8 mouse cellular contexts compared by ENCODE assay signal in genomic region chr4:139252051-139252760, GRCm38 (mm10). TPM values are rescaled to one million over a fixed set of nuclear protein-coding genes. Genes with fewer than 3 reads are reported as not detected.
DNase-seq lines count a peak whose midpoint lies in the region; ATAC-seq and TF ChIP-seq lines count a peak whose summit lies in the region.

No protein-coding gene starts in this region.

- no peak overlapping the region for H3K4me2 ChIP-seq in heart, embryonic 15.5 days
- no peak overlapping the region for H3K4me2 ChIP-seq in liver, embryonic 16.5 days (ENCODE audit: low read depth, low read length)
- H3K4me2 ChIP-seq in neural tube, embryonic 14.5 days (ENCODE audit: low read depth, low read length): no peak overlapping the region

- H3K27ac ChIP-seq in heart, embryonic 15.5 days: peak overlapping the region; percentile 46
- H3K27ac ChIP-seq in liver, embryonic 16.5 days (ENCODE audit: low read length): no peak overlapping the region
- H3K27ac ChIP-seq in neural tube, embryonic 14.5 days (ENCODE audit: low read depth, low read length): no peak overlapping the region
- peak overlapping the region; percentile 44; the same call in 1 of the 2 replicates for H3K27ac ChIP-seq in testis, adult 2 months (ENCODE audit: control insufficient read depth, insufficient read depth, low read depth, low read length)

- TF ChIP-seq CTCF in brain, embryonic 14.5 days (IDR thresholded peaks at IDR 0.05; ENCODE audit: borderline replicate concordance, extremely low read depth, insufficient read depth, insufficient read length): peak; percentile 87
- peak; percentile 53; the same call in 1 of the 2 replicates for TF ChIP-seq CTCF in testis, adult 2 months (IDR thresholded peaks at IDR 0.05; ENCODE audit: control insufficient read depth, insufficient read depth, insufficient replicate concordance, low read depth, low read length)

- no peak for TF ChIP-seq POLR2A in brain, embryonic 14.5 days (IDR thresholded peaks at IDR 0.05; ENCODE audit: borderline replicate concordance, extremely low read depth, insufficient read depth, insufficient read length, poor library complexity, severe bottlenecking)
- no peak for TF ChIP-seq POLR2A in testis, adult 2 months (IDR thresholded peaks at IDR 0.05; ENCODE audit: control insufficient read depth, low read depth, low read length)

- H3K4me3 ChIP-seq in heart, embryonic 15.5 days: no peak overlapping the region
- no peak overlapping the region for H3K4me3 ChIP-seq in liver, embryonic 16.5 days (ENCODE audit: low read depth, low read length)
- no peak overlapping the region for H3K4me3 ChIP-seq in neural tube, embryonic 14.5 days (ENCODE audit: low read depth, low read length)
- H3K4me3 ChIP-seq in testis, adult 2 months (ENCODE audit: control insufficient read depth, low read depth, low read length): no peak overlapping the region

- 54% methylated on average over 22 of the region's 22 CpGs for WGBS in heart, embryonic 15.5 days
- WGBS in liver, embryonic 16.5 days (ENCODE audit: insufficient replicate concordance): 55% methylated on average over 22 of the region's 22 CpGs
- WGBS in neural tube, embryonic 14.5 days: 60% methylated on average over 22 of the region's 22 CpGs

- H3K4me1 ChIP-seq in heart, embryonic 15.5 days (replicated peaks): peaks cover 51% of the 10 kb centered on the region
- H3K4me1 ChIP-seq in liver, embryonic 16.5 days (ENCODE audit: control insufficient read depth, low read depth, low read length): peaks cover 23% of the 10 kb centered on the region
- H3K4me1 ChIP-seq in neural tube, embryonic 14.5 days (ENCODE audit: control insufficient read depth, insufficient read depth, low read length): peaks cover 1% of the 10 kb centered on the region; the same call in 1 of the 2 replicates
- peaks cover 10% of the 10 kb centered on the region for H3K4me1 ChIP-seq in testis, adult 2 months (ENCODE audit: control insufficient read depth, insufficient read depth, low read length)

- H3K36me3 ChIP-seq in heart, embryonic 15.5 days: peaks cover 3% of the 10 kb centered on the region; the same call in 1 of the 2 replicates
- H3K36me3 ChIP-seq in liver, embryonic 16.5 days (ENCODE audit: control insufficient read depth, insufficient read depth): peaks cover 1% of the 10 kb centered on the region; the same call in 1 of the 2 replicates
- 0 out of 2 replicates have a peak, but pooled peaks cover under 1% of the 10 kb centered on the region for H3K36me3 ChIP-seq in neural tube, embryonic 14.5 days (ENCODE audit: control insufficient read depth, insufficient read depth, low read length)
- no peaks in the 10 kb centered on the region; the same call in 1 of the 2 replicates for H3K36me3 ChIP-seq in testis, adult 2 months (ENCODE audit: control insufficient read depth, insufficient read depth, low read length)

- ATAC-seq in erythroid progenitor cell, adult 5-6 weeks (replicated peaks; ENCODE audit: low FRiP score, poor library complexity, severe bottlenecking): peak; percentile 60; the same call in 1 of the 2 replicates
- 0 out of 2 replicates have a peak, but pooled peaks have one; percentile 42 for ATAC-seq in heart, embryonic 15.5 days (replicated peaks; ENCODE audit: insufficient number of reproducible peaks, insufficient read depth, low FRiP score, low read depth)
- peak; percentile 26; the same call in 1 of the 2 replicates for ATAC-seq in liver, embryonic 16.5 days (ENCODE audit: low read depth)
- ATAC-seq in neural tube, embryonic 14.5 days (ENCODE audit: low read depth): peak; percentile 24; the same call in 1 of the 2 replicates

- H3K9me3 ChIP-seq in heart, embryonic 15.5 days (replicated peaks): no peaks in the 10 kb centered on the region
- no peaks in the 10 kb centered on the region for H3K9me3 ChIP-seq in liver, embryonic 16.5 days (replicated peaks; ENCODE audit: control insufficient read depth, low read length)
- H3K9me3 ChIP-seq in neural tube, embryonic 14.5 days (ENCODE audit: control insufficient read depth, low read length): no peaks in the 10 kb centered on the region

- H3K27me3 ChIP-seq in heart, embryonic 15.5 days: no peaks in the 10 kb centered on the region
- no peaks in the 10 kb centered on the region for H3K27me3 ChIP-seq in liver, embryonic 16.5 days (ENCODE audit: control insufficient read depth, insufficient read depth, low read depth, low read length)
- H3K27me3 ChIP-seq in neural tube, embryonic 14.5 days (ENCODE audit: control insufficient read depth, insufficient read depth, low read length): no peaks in the 10 kb centered on the region
- no peaks in the 10 kb centered on the region for H3K27me3 ChIP-seq in testis, adult 2 months (ENCODE audit: control insufficient read depth, insufficient read depth, low read length)

- peak; percentile 56 to 69 for DNase-seq in CD8-positive naive resting alpha-beta T cell, adult 2 months (ENCODE audit: low read depth in 2 of 2, low spot score in 2 of 2)
- peak; percentile 76 for DNase-seq in brain, embryonic 14.5 days (ENCODE audit: low read depth)
- DNase-seq in kidney, postnatal 14 days: peak; percentile 90

- no peak overlapping the region for H3K9ac ChIP-seq in heart, embryonic 15.5 days
- no peak overlapping the region for H3K9ac ChIP-seq in liver, embryonic 16.5 days (ENCODE audit: low read depth, low read length)
- no peak overlapping the region for H3K9ac ChIP-seq in neural tube, embryonic 14.5 days (replicated peaks; ENCODE audit: low read depth, low read length)

RNA-seq across cellular contexts. Expression of gene Pqlc2, which starts 58.3 kb away (rescaled TPM):
- 21.7 and 27.3 TPM in 2 replicates for polyA plus RNA-seq in brain, embryonic 14.5 days (2012; rRNA removed)
- total RNA-seq in erythroid progenitor cell, adult 5-6 weeks (2015; ENCODE audit: low replicate concordance): 4.3 and 10.5 TPM in 2 replicates
- total RNA-seq in erythroid progenitor cell, adult 5-6 weeks (2017; ENCODE audit: low replicate concordance): 1.1 and 4.5 TPM in 2 replicates
- polyA plus RNA-seq in heart, embryonic 15.5 days (2015; fragmentation: Nextera tagmentation; extraction: Ambion mirVana): 6.8 and 9.6 TPM in 2 replicates
- polyA plus RNA-seq in liver, embryonic 16.5 days (2015; fragmentation: Nextera tagmentation; extraction: Ambion mirVana): 14.1 and 14.4 TPM in 2 replicates
- 12.7 and 16.2 TPM in 2 replicates for polyA plus RNA-seq in neural tube, embryonic 14.5 days (2014; fragmentation: Nextera tagmentation; extraction: Ambion mirVana)
- 5.5 and 5.7 TPM in 2 replicates for polyA plus RNA-seq in testis, adult 2 months (2012; rRNA removed)

RNA-seq across cellular contexts. Expression of gene Akr7a5, which starts 58.3 kb away (rescaled TPM):
- 16.5 and 22.4 TPM in 2 replicates for polyA plus RNA-seq in brain, embryonic 14.5 days (2012; rRNA removed)
- 4.0 TPM in 1 of 2 replicates, not detected in the other for total RNA-seq in erythroid progenitor cell, adult 5-6 weeks (2015; ENCODE audit: low replicate concordance)
- 1.2 TPM in 1 of 2 replicates, not detected in the other for total RNA-seq in erythroid progenitor cell, adult 5-6 weeks (2017; ENCODE audit: low replicate concordance)
- polyA plus RNA-seq in heart, embryonic 15.5 days (2015; fragmentation: Nextera tagmentation; extraction: Ambion mirVana): 58.1 and 76.7 TPM in 2 replicates
- 58.1 and 74.1 TPM in 2 replicates for polyA plus RNA-seq in liver, embryonic 16.5 days (2015; fragmentation: Nextera tagmentation; extraction: Ambion mirVana)
- 52.8 and 55.5 TPM in 2 replicates for polyA plus RNA-seq in neural tube, embryonic 14.5 days (2014; fragmentation: Nextera tagmentation; extraction: Ambion mirVana)
- 19.7 and 20.7 TPM in 2 replicates for polyA plus RNA-seq in testis, adult 2 months (2012; rRNA removed)

RNA-seq across cellular contexts. Expression of gene Capzb, which starts 59.5 kb away (rescaled TPM):
- polyA plus RNA-seq in brain, embryonic 14.5 days (2012; rRNA removed): 138 and 186 TPM in 2 replicates
- total RNA-seq in erythroid progenitor cell, adult 5-6 weeks (2015; ENCODE audit: low replicate concordance): 94.3 and 141 TPM in 2 replicates
- total RNA-seq in erythroid progenitor cell, adult 5-6 weeks (2017; ENCODE audit: low replicate concordance): 29.4 and 35.6 TPM in 2 replicates
- 363 and 375 TPM in 2 replicates for polyA plus RNA-seq in heart, embryonic 15.5 days (2015; fragmentation: Nextera tagmentation; extraction: Ambion mirVana)
- 135 and 146 TPM in 2 replicates for polyA plus RNA-seq in liver, embryonic 16.5 days (2015; fragmentation: Nextera tagmentation; extraction: Ambion mirVana)
- 218 and 249 TPM in 2 replicates for polyA plus RNA-seq in neural tube, embryonic 14.5 days (2014; fragmentation: Nextera tagmentation; extraction: Ambion mirVana)
- 286 and 311 TPM in 2 replicates for polyA plus RNA-seq in testis, adult 2 months (2012; rRNA removed)

Comparison
In these comparisons a context has a peak if more than half of its experiments do, and no peak if none do; other contexts are left out.
1. H3K27ac ChIP-seq: peak in heart, embryonic 15.5 days (single experiment) and testis, adult 2 months (single experiment); none in liver, embryonic 16.5 days (single experiment) and neural tube, embryonic 14.5 days (single experiment).
2. Peak in every context shown above with its lines, with median percentiles within 50 percentile points of each other: DNase-seq and ATAC-seq.